8 mouse cellular contexts compared by ENCODE assay signal in the genomic region with DNA sequence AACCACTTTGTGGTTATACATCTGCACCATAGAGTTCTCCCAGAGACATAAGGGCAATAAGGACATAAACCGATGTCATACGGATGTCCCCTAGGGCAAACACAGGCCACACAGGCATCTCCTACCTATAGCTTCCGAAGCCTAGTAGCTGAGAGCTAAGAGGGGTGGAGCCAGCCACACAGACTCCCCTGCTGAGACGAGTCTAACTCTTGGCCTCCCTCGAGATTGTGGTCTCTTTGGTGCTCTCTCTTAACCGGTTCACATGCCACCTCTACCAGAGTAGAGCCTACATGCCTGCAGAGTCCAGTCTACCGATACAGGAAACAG. TPM values are rescaled to one million over a fixed set of nuclear protein-coding genes. Genes with fewer than 3 reads are reported as not detected.
A peak's percentile ranks its signal among the peaks of the same experiment; 100 is the strongest.
DNase-seq lines count a peak whose midpoint lies in the region; ATAC-seq and TF ChIP-seq lines count a peak whose summit lies in the region.

No protein-coding gene starts in this region.

- H3K79me2 ChIP-seq in CH12.LX (replicated peaks; ENCODE audit: control insufficient read depth, extremely low read depth, insufficient read depth, poor library complexity, severe bottlenecking), result no peaks in the 10 kb centered on the region

- H3K4me3 ChIP-seq in gastrocnemius, adult 2 months, result peak overlapping the region; percentile 85
- peak overlapping the region in 2 of 3 experiments; percentile 49 to 51 for H3K4me3 ChIP-seq in CH12.LX (replicated peaks in 1 of 3; ENCODE audit: low read depth in 2 of 3, low read length in 2 of 3, poor library complexity in 1 of 3)

- H3K36me3 ChIP-seq in CH12.LX (replicated peaks in 1 of 2; ENCODE audit: control insufficient read depth in 1 of 2, insufficient read depth in 1 of 2, low read length in 1 of 2), result no peaks in the 10 kb centered on the region

- no peak for TF ChIP-seq CTCF in gastrocnemius, adult 2 months (IDR thresholded peaks at IDR 0.05)
- TF ChIP-seq CTCF in CH12.LX (conservative IDR thresholded peaks at IDR 0.05 in 1 of 2, IDR thresholded peaks at IDR 0.05 in 1 of 2; ENCODE audit: low read depth in 2 of 2, low read length in 2 of 2), result no peak

- H3K9ac ChIP-seq in CH12.LX (ENCODE audit: insufficient read depth, low read depth), result no peak overlapping the region

- TF ChIP-seq RAD21 in CH12.LX (IDR thresholded peaks at IDR 0.05; ENCODE audit: low read depth, low read length), result no peak

- peaks cover 57% of the 10 kb centered on the region for H3K27me3 ChIP-seq in CH12.LX (replicated peaks)

- peak overlapping the region; percentile 99 for H3K27ac ChIP-seq in gastrocnemius, adult 2 months
- H3K27ac ChIP-seq in CH12.LX (ENCODE audit: insufficient read depth, low read depth), result no peak overlapping the region

- no peak for DNase-seq in gastrocnemius, adult 2 months
- no peak for DNase-seq in gastrocnemius, adult 8-10 months (ENCODE audit: low spot score in 2 of 2)
- no peak for DNase-seq in CH12.LX (ENCODE audit: extremely low read depth)
- DNase-seq in adrenal gland, adult (ENCODE audit: inconsistent age in 2 of 2, low spot score in 1 of 2), result no peak
- no peak for DNase-seq in frontal cortex, postnatal 25 days (ENCODE audit: low spot score in 2 of 2)
- no peak for DNase-seq in layer of hippocampus, adult 9-11 months

- in situ Hi-C loops in CH12.LX (cut with MboI; ENCODE audit: low pct_ligation_motif_present, low pct_unique_long_range_greater_than_20kb, low sequenced_read_pairs), result no loop called here

- no peak for TF ChIP-seq POLR2A in CH12.LX (IDR thresholded peaks at IDR 0.05; ENCODE audit: low read depth, low read length)

- ATAC-seq in granulocyte monocyte progenitor cell, adult 5-6 weeks (replicated peaks; ENCODE audit: poor library complexity, severe bottlenecking), result peak; percentile 13; the same call in 1 of the 2 replicates
- ATAC-seq in megakaryocyte, adult 5-6 weeks (ENCODE audit: poor library complexity, severe bottlenecking), result 0 out of 2 replicates have a peak, but pooled peaks have one; percentile 18

- peak overlapping the region; percentile 79; the same call in 1 of the 2 replicates for H3K4me2 ChIP-seq in CH12.LX (ENCODE audit: insufficient read depth, low read depth, poor library complexity, severe bottlenecking)

- peaks cover 4 to 21% of the 10 kb centered on the region in 2 experiments; a peak in 3 of 4 replicates for H3K4me1 ChIP-seq in CH12.LX (ENCODE audit: control insufficient read depth in 1 of 2, insufficient read depth in 2 of 2)

- intact Hi-C loops in gastrocnemius, adult 2 months (cut with DNase I), result loop anchor here (5.0 kb wide), 1 partner anchor 35 kb away; a partner anchor contains a TSS

- no peak for TF ChIP-seq EP300 in CH12.LX (IDR thresholded peaks at IDR 0.05; ENCODE audit: low read length)

- no peaks in the 10 kb centered on the region for H3K9me3 ChIP-seq in CH12.LX (replicated peaks; ENCODE audit: low read length)

- dilution Hi-C loops in CH12.LX (cut with MboI; ENCODE audit: extremely low pct_ligation_motif_present, extremely low pct_unique_long_range_greater_than_20kb, low sequenced_read_pairs), result no loop called here

TF ChIP-seq in CH12.LX, 34 proteins besides CTCF, POLR2A, EP300 and RAD21:
- no peak for TF ChIP-seq SIN3A (IDR thresholded peaks at IDR 0.05; ENCODE audit: low read length)
- TF ChIP-seq UBTF (IDR thresholded peaks at IDR 0.05; ENCODE audit: low read depth, low read length), result 0 out of 2 replicates have a peak, but pooled peaks have one; percentile 8
- no peak for TF ChIP-seq RCOR1 (conservative IDR thresholded peaks at IDR 0.05; ENCODE audit: low read depth, low read length)
- TF ChIP-seq MAZ (IDR thresholded peaks at IDR 0.05; ENCODE audit: low read depth, low read length), result no peak
- no peak for TF ChIP-seq JUND (conservative IDR thresholded peaks at IDR 0.05; ENCODE audit: low read depth, low read length)
- no peak for TF ChIP-seq NELFE (IDR thresholded peaks at IDR 0.05; ENCODE audit: low read depth, low read length)

RNA-seq across cellular contexts. Expression of a gene that starts 1.1 kb away (rescaled TPM):
- 100 to 1,000 TPM in 1 of 2 experiments, 10 to 100 TPM in 1; 85.3 to 117 TPM for total RNA-seq in gastrocnemius, adult 2 months (2021)
- 100 to 1,000 TPM in 1 of 4 experiments, 10 to 100 TPM in 3; 87.4 to 108 (median 92.5) TPM for total RNA-seq in gastrocnemius, adult 8-10 months (2022)
- total RNA-seq in CH12.LX (2012; rRNA removed) (16.1 and 16.5 TPM in 2 replicates), CH12.LX (2014; rRNA removed) (0.82 and 1.4 TPM in 2 replicates)
- 1.7 and 2.2 TPM in 2 replicates for polyA plus RNA-seq in CH12.LX (2012; ENCODE audit: insufficient read length, low read depth)
- 30.4 and 58.6 TPM in 2 replicates for total RNA-seq in granulocyte monocyte progenitor cell, adult 5-6 weeks (2014; fragmentation: Nextera tagmentation)
- total RNA-seq in granulocyte monocyte progenitor cell, adult 5-6 weeks (2017), result 11.2 and 25.8 TPM in 2 replicates
- 1.8 and 3.5 TPM in 2 replicates for total RNA-seq in megakaryocyte, adult 5-6 weeks (2015)
- total RNA-seq in megakaryocyte, adult 5-6 weeks (2017), result 3.1 and 4.1 TPM in 2 replicates

RNA-seq across cellular contexts. Expression of a gene that starts 6.2 kb away (rescaled TPM):
- total RNA-seq in gastrocnemius, adult 2 months (2021), result 1 to 10 TPM in 1 of 2 experiments, under 1 TPM in 1; 0.66 to 1.0 TPM
- 1 to 10 TPM in 1 of 4 experiments, under 1 TPM in 3; 0.36 to 1.6 (median 0.84) TPM for total RNA-seq in gastrocnemius, adult 8-10 months (2022)
- total RNA-seq in CH12.LX (2012; rRNA removed), result 31.9 and 38.0 TPM in 2 replicates
- 16.0 and 17.5 TPM in 2 replicates for total RNA-seq in CH12.LX (2014; rRNA removed)
- polyA plus RNA-seq in CH12.LX (2012; ENCODE audit: insufficient read length, low read depth), result 19.9 and 23.8 TPM in 2 replicates
- total RNA-seq in granulocyte monocyte progenitor cell, adult 5-6 weeks (2014; fragmentation: Nextera tagmentation), result 64.7 and 66.9 TPM in 2 replicates
- 11.8 and 15.0 TPM in 2 replicates for total RNA-seq in granulocyte monocyte progenitor cell, adult 5-6 weeks (2017)
- total RNA-seq in megakaryocyte, adult 5-6 weeks (2015), result 17.3 and 19.3 TPM in 2 replicates
- total RNA-seq in megakaryocyte, adult 5-6 weeks (2017), result 7.8 and 9.5 TPM in 2 replicates

RNA-seq across cellular contexts. Expression of a gene that starts 7.4 kb away (rescaled TPM):
- 10 to 100 TPM; 27.7 to 33.7 TPM for total RNA-seq in gastrocnemius, adult 2 months (2021)
- total RNA-seq in gastrocnemius, adult 8-10 months (2022), result 10 to 100 TPM; 27.4 to 42.1 (median 31.3) TPM
- total RNA-seq in CH12.LX (2012; rRNA removed) (43.6 and 52.5 TPM in 2 replicates), CH12.LX (2014; rRNA removed) (31.9 and 33.0 TPM in 2 replicates)
- polyA plus RNA-seq in CH12.LX (2012; ENCODE audit: insufficient read length, low read depth), result 29.8 and 32.0 TPM in 2 replicates
- total RNA-seq in granulocyte monocyte progenitor cell, adult 5-6 weeks (2014; fragmentation: Nextera tagmentation), result 23.4 and 27.7 TPM in 2 replicates
- total RNA-seq in granulocyte monocyte progenitor cell, adult 5-6 weeks (2017), result 9.7 and 15.2 TPM in 2 replicates
- total RNA-seq in megakaryocyte, adult 5-6 weeks (2015), result 18.9 and 20.3 TPM in 2 replicates
- total RNA-seq in megakaryocyte, adult 5-6 weeks (2017), result 3.7 and 6.0 TPM in 2 replicates

RNA-seq across cellular contexts. Expression of a gene that starts 13.2 kb away (rescaled TPM):
- under 1 TPM; 0.26 to 0.75 TPM for total RNA-seq in gastrocnemius, adult 2 months (2021)
- under 1 TPM; 0.15 to 0.62 (median 0.38) TPM for total RNA-seq in gastrocnemius, adult 8-10 months (2022)
- total RNA-seq in CH12.LX (2012; rRNA removed) (0.25 and 0.34 TPM in 2 replicates), CH12.LX (2014; rRNA removed) (0.11 TPM in 1 of 2 replicates, not detected in the other)
- polyA plus RNA-seq in CH12.LX (2012; ENCODE audit: insufficient read length, low read depth), result 0.48 and 0.69 TPM in 2 replicates
- 2.1 TPM in 1 of 2 replicates, not detected in the other for total RNA-seq in granulocyte monocyte progenitor cell, adult 5-6 weeks (2014; fragmentation: Nextera tagmentation)
- 1.1 and 1.3 TPM in 2 replicates for total RNA-seq in granulocyte monocyte progenitor cell, adult 5-6 weeks (2017)
- total RNA-seq in megakaryocyte, adult 5-6 weeks (2015), result 1.0 and 1.6 TPM in 2 replicates
- total RNA-seq in megakaryocyte, adult 5-6 weeks (2017), result 0.04 and 0.15 TPM in 2 replicates

RNA-seq across cellular contexts. Expression of a gene that starts 22.8 kb away (rescaled TPM):
- 10 to 100 TPM; 58.1 to 89.3 TPM for total RNA-seq in gastrocnemius, adult 2 months (2021)
- total RNA-seq in gastrocnemius, adult 8-10 months (2022), result 10 to 100 TPM; 63.3 to 72.7 (median 68.0) TPM
- total RNA-seq in CH12.LX (2012; rRNA removed) (16.2 and 26.1 TPM in 2 replicates), CH12.LX (2014; rRNA removed) (17.3 and 19.5 TPM in 2 replicates)
- 33.8 and 51.5 TPM in 2 replicates for polyA plus RNA-seq in CH12.LX (2012; ENCODE audit: insufficient read length, low read depth)
- total RNA-seq in granulocyte monocyte progenitor cell, adult 5-6 weeks (2014; fragmentation: Nextera tagmentation), result 28.3 and 35.5 TPM in 2 replicates
- 11.9 and 17.8 TPM in 2 replicates for total RNA-seq in granulocyte monocyte progenitor cell, adult 5-6 weeks (2017)
- total RNA-seq in megakaryocyte, adult 5-6 weeks (2015), result 14.0 and 15.6 TPM in 2 replicates
- 13.9 and 30.4 TPM in 2 replicates for total RNA-seq in megakaryocyte, adult 5-6 weeks (2017)
